Mouse (Mus musculus) heart, embryonic 11.5 days (tissue): ENCODE results near the gene Lrrc8c. TPM values are rescaled to one million over a fixed set of nuclear protein-coding genes. Genes with fewer than 3 reads are reported as not detected.

Experiments
- ATAC-seq: fragments of 200-750 bp; cut with Nextera tagmentation; replicated peaks from 2 replicates; pipeline ENCODE4 v1.8.0; 2017; ENCODE audit warnings: moderate library complexity; ENCODE audit not compliant: insufficient number of reproducible peaks, low FRiP score, low TSS enrichment
- H3K27ac ChIP-seq: fragments of 300-500 bp; sonication (generic); 2 replicates; pipeline ENCODE4 v1.5.1; 2014; ENCODE audit warnings: mild to moderate bottlenecking, low read depth, low read length
- H3K27me3 ChIP-seq: fragments of 300-500 bp; sonication (generic); 2 replicates; pipeline ENCODE4 v1.6.1; 2014; ENCODE audit warnings: mild to moderate bottlenecking, low read length, mixed read lengths; ENCODE audit not compliant: control insufficient read depth, insufficient read depth
- H3K36me3 ChIP-seq: fragments of 300-500 bp; sonication (generic); 2 replicates; pipeline ENCODE4 v1.6.1; 2014; ENCODE audit warnings: mild to moderate bottlenecking, low read length, moderate library complexity, mixed read lengths; ENCODE audit not compliant: control insufficient read depth, insufficient read depth
- H3K4me1 ChIP-seq: fragments of 300-500 bp; sonication (generic); 2 replicates; pipeline ENCODE4 v1.6.1; 2014; ENCODE audit warnings: low read length; ENCODE audit not compliant: control insufficient read depth, insufficient read depth
- H3K4me2 ChIP-seq: fragments of 300-500 bp; sonication (generic); 2 replicates; pipeline ENCODE4 v1.6.1; 2014; ENCODE audit warnings: mild to moderate bottlenecking, moderate library complexity
- H3K4me3 ChIP-seq: fragments of 300-500 bp; sonication (generic); 2 replicates; pipeline ENCODE4 v1.5.1; 2014; ENCODE audit warnings: low read depth, low read length
- H3K9ac ChIP-seq: fragments of 300-500 bp; sonication (generic); 2 replicates; pipeline ENCODE4 v1.6.1; 2014; ENCODE audit warnings: mild to moderate bottlenecking, low read depth, low read length, moderate library complexity
- H3K9me3 ChIP-seq: fragments of 300-500 bp; sonication (generic); replicated peaks from 2 replicates; pipeline ENCODE4 v1.6.1; 2016; ENCODE audit warnings: low read length; ENCODE audit not compliant: control insufficient read depth
- WGBS: fragments of 180-500 bp; shearing (Covaris S2); extraction: QIAGEN DNeasy Blood & Tissue Kit; methylation state at CpG from one replicate; pipeline ENCODE4 v1.1.7; 2014; ENCODE audit not compliant: insufficient replicate concordance; 5-methylcytosine and 5-hydroxymethylcytosine counted together
- polyA plus RNA-seq: library from polyadenylated mRNA; unstranded; fragments of >200 nt; fragmentation: Nextera tagmentation; extraction: Ambion mirVana; gene quantifications from 2 replicates; pipeline ENCODE4 v1.2.1, GENCODE M21; 2014

The Lrrc8c gene
- polyA plus RNA-seq, 1 experiment from 2014 or later = 33.5 TPM

GRCm38 (mm10) chr5:105490211-105490610 is 29.0 kb upstream of the Lrrc8c start:
- no peaks in the 10 kb centered on the region for H3K4me1 ChIP-seq
- ATAC-seq = no peak
- no peaks in the 10 kb centered on the region for H3K36me3 ChIP-seq
- H3K9ac ChIP-seq = no peak overlapping the region
- H3K4me2 ChIP-seq = no peak overlapping the region
- no peaks in the 10 kb centered on the region; the same call in 1 of the 2 replicates for H3K27me3 ChIP-seq
- WGBS = 87% methylated on average over 5 of the region's 5 CpGs
- H3K9me3 ChIP-seq = no peaks in the 10 kb centered on the region
- no peak overlapping the region for H3K4me3 ChIP-seq
- H3K27ac ChIP-seq = no peak overlapping the region

- Histone ChIP-seq H3K27me3 (no peaks in the 10 kb centered on the region; the same call in 1 of the 2 replicates), H3K9ac (no peak overlapping the region), H3K4me3 (no peak overlapping the region), H3K27ac (no peak overlapping the region), H3K9me3 (no peaks in the 10 kb centered on the region), H3K4me2 (no peak overlapping the region), H3K36me3 (no peaks in the 10 kb centered on the region), H3K4me1 (peaks cover 4% of the 10 kb centered on the region; the same call in 1 of the 2 replicates)
- ATAC-seq = peak; percentile 33; the same call in 1 of the 2 replicates
- WGBS = 52% methylated on average over 4 of the region's 4 CpGs
Observed at GRCm38 (mm10) chr5:105491389-105491788, 27.8 kb upstream of the Lrrc8c start.

- H3K4me1 ChIP-seq = peaks cover 4% of the 10 kb centered on the region; the same call in 1 of the 2 replicates
- no peak for ATAC-seq
- H3K9ac ChIP-seq = no peak overlapping the region
- H3K36me3 ChIP-seq = no peaks in the 10 kb centered on the region
- H3K9me3 ChIP-seq = no peaks in the 10 kb centered on the region
- H3K27ac ChIP-seq = no peak overlapping the region
- H3K27me3 ChIP-seq = no peaks in the 10 kb centered on the region; the same call in 1 of the 2 replicates
- 54% methylated on average over 10 of the region's 10 CpGs for WGBS
- H3K4me2 ChIP-seq = no peak overlapping the region
- H3K4me3 ChIP-seq = no peak overlapping the region
Observed at GRCm38 (mm10) chr5:105492367-105493246, 26.6 kb upstream of the Lrrc8c start.

DNA sequence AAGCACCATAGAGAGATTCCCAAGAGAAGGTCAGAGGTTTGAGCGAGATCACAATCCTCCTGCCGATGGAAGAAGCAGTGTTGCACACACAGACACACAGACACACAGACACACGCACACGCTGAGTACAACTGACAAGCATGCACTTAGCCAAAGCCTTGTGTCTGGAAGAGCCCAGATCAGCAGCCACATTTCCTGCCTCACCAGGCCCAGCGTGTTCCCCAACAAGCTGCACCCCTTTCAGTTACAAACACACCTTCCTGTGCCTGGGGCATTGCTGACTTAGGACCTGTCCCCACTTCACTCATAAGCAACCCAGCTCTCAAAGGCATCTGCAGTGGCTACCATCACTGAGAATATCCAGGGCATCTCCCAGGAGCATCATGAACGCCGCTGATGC is 25.8 kb upstream of the Lrrc8c start:
- H3K27me3 ChIP-seq = no peaks in the 10 kb centered on the region; the same call in 1 of the 2 replicates
- ATAC-seq = no peak
- no peak overlapping the region for H3K9ac ChIP-seq
- H3K36me3 ChIP-seq = no peaks in the 10 kb centered on the region
- H3K4me2 ChIP-seq = no peak overlapping the region
- H3K4me3 ChIP-seq = no peak overlapping the region
- WGBS = 80% methylated on average over 7 of the region's 7 CpGs
- no peak overlapping the region for H3K27ac ChIP-seq
- peaks cover 4% of the 10 kb centered on the region; the same call in 1 of the 2 replicates for H3K4me1 ChIP-seq
- no peaks in the 10 kb centered on the region for H3K9me3 ChIP-seq

- H3K27ac ChIP-seq = no peak overlapping the region
- 52% methylated on average over 10 of the region's 10 CpGs for WGBS
- H3K4me3 ChIP-seq = no peak overlapping the region
- no peak for ATAC-seq
- no peak overlapping the region for H3K9ac ChIP-seq
- no peaks in the 10 kb centered on the region for H3K9me3 ChIP-seq
- H3K36me3 ChIP-seq = no peaks in the 10 kb centered on the region
- peaks cover 4% of the 10 kb centered on the region; the same call in 1 of the 2 replicates for H3K4me1 ChIP-seq
- H3K4me2 ChIP-seq = peak overlapping the region; percentile 60; the same call in 1 of the 2 replicates
- H3K27me3 ChIP-seq = no peaks in the 10 kb centered on the region; the same call in 1 of the 2 replicates
Observed at GRCm38 (mm10) chr5:105494246-105494917, 24.8 kb upstream of the Lrrc8c start.

DNA sequence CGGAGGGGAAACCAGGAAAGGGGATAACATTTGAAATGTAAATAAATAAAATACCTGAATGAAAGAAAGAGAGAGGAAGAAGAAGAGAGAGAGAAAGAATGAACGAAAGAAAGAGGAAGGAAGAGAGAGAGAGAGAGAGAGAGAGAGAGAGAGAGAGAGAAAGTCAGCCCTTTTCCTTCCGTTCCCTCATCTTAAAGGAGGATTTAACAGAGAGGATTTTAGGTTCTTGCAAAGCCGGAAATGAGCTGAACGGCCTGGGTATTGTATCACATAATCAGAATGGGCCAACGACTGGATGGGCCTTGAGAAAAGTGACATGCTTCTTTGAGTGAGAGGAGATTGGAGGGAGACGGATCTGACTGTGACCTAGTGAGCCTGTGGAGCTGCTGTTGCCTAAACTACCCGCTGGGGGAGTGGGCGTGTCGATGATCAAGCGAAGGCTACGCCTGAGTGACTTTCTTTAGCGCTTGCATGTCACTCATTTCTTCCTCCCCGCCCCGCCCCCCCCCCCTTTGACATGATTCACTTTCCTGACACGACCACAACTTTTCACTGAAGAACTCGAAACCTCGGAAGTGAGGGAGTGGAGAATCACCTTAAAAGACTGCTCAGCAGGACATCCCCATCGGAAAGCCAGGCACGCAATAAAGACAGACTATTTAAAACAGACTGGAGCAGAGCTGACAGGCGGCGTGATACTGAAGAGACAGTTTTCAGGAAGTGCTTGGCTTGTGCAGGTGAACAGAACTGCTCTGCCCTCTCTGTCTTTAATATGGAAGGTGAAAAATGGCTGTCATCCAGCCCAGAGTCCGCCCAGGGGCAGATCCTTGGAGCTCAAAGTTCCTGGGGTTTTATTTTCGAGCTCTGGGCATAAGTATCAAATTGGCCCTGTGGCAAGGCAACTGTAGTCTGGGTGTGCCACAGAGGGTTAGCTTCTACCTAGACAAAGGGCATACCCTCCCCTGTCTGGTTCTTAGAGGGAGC is 24.0 kb upstream of the Lrrc8c start:
- Histone ChIP-seq H3K4me1 (peaks cover 4% of the 10 kb centered on the region; the same call in 1 of the 2 replicates), H3K27ac (no peak overlapping the region), H3K4me2 (peak overlapping the region; percentile 60), H3K27me3 (no peaks in the 10 kb centered on the region; the same call in 1 of the 2 replicates), H3K9me3 (no peaks in the 10 kb centered on the region), H3K36me3 (no peaks in the 10 kb centered on the region), H3K9ac (0 out of 2 replicates have a peak overlapping the region, but pooled peaks have one; percentile 58), H3K4me3 (peak overlapping the region; percentile 35)
- ATAC-seq = peak; percentile 66
- 10% methylated on average over 22 of the region's 24 CpGs for WGBS

GRCm38 (mm10) chr5:105496133-105496532 is 23.1 kb upstream of the Lrrc8c start:
- no peak overlapping the region for H3K4me2 ChIP-seq
- H3K36me3 ChIP-seq = no peaks in the 10 kb centered on the region
- no peaks in the 10 kb centered on the region; the same call in 1 of the 2 replicates for H3K27me3 ChIP-seq
- no peak overlapping the region for H3K9ac ChIP-seq
- H3K4me1 ChIP-seq = peaks cover 7% of the 10 kb centered on the region; the same call in 1 of the 2 replicates
- WGBS = 80% methylated on average over 4 of the region's 4 CpGs
- no peak overlapping the region for H3K4me3 ChIP-seq
- no peak overlapping the region for H3K27ac ChIP-seq
- H3K9me3 ChIP-seq = no peaks in the 10 kb centered on the region
- ATAC-seq = no peak
